Mouse (Mus musculus): ENCODE data around the gene Dpy19l1. TPM values are rescaled to one million over a fixed set of nuclear protein-coding genes. Genes with fewer than 3 reads are reported as not detected.
A peak's percentile ranks its signal among the peaks of the same experiment; 100 is the strongest.

Gene Dpy19l1
- polyA plus RNA-seq (2015; fragmentation: Nextera tagmentation; extraction: Ambion mirVana): 5.2 and 8.0 TPM in 2 replicates

- DNase-seq (ENCODE audit: low spot score): peak; percentile 88
Measured at GRCm38 (mm10) chr9:24503067-24503857, at the start of gene Dpy19l1. Dpy19l1 (minus strand) TSS chr9:24503140.

- no peak for DNase-seq (ENCODE audit: low spot score)
Measured at GRCm38 (mm10) chr9:24538159-24538558, 35.2 kb upstream of the Dpy19l1 start.

DNA sequence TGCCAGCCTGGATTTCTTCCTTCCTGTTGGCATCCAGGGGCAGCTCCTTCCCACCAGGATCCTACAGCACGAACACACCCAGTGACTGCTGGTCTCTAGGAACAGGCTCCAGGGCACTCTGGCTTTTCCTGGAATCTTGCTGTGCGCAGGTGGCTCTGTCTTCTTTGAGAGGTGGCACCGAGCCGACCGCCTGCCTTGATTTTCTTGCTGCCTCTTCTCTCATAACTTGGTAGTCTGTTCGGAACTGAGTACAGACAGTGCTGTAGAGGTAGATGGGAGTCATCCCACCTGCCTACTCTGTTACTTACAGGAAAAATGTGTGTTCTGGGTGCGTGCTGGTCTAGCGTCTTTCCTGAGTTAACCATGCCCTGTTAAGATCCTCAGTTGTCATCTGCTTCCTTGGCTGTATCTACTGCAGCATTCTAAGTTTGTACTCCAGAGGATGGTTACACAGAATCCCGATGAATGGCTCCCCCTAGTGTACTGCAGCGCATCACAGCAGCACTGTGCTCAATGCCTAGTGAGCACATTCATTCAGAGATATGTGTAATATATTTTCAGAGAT lies 13.7 kb upstream of the Dpy19l1 start:
- peak; percentile 40 for DNase-seq (ENCODE audit: low spot score)

DNA sequence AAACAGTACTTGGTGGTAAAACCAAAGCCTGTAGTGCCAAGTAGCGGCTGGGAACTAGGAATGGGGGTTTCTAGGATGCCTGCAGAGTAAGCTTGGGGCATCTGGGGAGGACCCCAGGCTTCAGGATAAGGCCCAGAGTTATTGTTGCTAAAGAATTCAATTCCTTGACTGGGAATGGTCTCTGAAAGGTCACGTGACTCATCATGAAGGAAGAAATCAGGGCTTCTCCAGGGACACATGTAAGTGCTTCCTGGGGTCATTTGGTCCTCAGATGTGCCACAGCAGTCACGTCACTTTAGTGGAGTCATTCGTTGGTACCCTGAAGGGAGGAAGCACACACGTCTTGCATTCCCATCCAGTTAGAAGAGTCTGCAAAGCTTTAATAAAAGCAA lies 11.1 kb upstream of the Dpy19l1 start:
- no peak for DNase-seq (ENCODE audit: low spot score)

DNA sequence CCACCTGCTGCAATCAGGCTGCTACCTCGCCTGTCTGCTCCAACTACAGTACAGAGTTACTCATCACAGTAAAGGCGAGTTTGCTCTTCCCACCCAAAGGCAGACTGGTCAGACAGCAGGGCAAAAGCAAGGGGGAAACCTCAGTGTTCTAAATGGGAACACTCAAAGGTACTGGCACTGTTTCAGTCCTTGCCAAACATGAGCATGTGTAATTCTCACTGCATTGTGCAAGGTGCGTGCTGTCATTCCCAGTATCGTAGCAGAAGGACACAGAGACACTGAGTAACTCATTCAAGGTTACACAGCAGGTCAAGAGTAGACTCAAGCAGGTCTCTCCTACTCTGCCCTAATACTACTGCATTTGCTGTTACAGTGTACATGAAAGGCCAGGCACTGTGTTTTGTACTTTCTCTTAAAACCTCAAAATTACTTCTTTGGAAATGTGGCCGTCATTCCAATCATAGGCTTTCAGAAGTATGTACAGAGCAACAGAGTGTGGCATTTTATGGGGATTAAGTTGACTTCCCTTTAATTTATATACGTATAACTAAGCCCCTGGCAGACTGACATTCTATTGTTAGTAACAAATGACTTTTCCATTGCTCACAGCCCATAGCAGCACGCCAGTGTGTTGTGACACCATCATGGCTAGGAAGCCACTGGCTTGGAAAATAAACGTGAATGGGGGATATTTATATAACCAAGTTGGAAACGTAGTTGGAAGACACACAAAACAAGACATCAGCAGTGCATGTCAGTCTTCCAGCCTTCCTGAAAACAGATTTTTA lies 10.5 kb upstream of the Dpy19l1 start:
- DNase-seq (ENCODE audit: low spot score): no peak

GRCm38 (mm10) chr9:24512121-24512539 lies 9.2 kb upstream of the Dpy19l1 start:
- no peak for DNase-seq (ENCODE audit: low spot score)

DNA sequence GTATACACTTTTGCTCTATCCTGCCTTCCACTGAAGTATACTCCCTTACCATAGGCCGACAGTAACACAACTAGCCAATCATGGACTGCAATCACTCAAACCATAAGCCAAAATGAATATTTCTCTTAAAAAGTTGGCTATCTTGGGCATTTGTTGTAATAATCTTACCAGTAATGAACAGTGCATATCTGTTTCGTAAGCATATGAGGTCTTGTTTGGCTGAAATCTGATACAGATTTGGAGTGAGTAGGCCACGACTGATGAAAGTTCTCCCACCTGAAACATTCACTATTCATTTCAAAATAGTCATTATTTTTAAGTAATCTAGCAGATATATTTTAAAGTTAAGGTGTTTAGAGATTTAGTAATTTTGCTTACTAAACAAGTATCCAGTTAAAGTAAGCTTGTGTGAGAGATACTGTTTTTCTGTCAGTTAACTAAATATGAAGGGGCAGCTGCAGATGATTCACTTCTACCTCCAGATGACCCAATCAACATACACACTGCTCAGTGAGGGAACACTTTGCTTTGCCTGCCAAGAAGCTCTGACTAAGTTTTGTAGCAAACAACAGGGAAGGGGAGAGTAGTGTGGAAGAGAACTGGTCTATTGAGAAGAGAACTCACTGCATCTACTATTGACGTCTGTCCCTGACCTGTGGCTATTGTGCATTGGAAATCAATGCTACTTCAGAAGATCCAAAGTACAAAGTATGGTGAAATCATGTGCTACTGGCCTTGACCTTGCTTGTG lies 8.6 kb upstream of the Dpy19l1 start:
- DNase-seq (ENCODE audit: low spot score): no peak

GRCm38 (mm10) chr9:24508880-24509279 lies 5.9 kb upstream of the Dpy19l1 start:
- no peak for DNase-seq (ENCODE audit: low spot score)

GRCm38 (mm10) chr9:24506510-24506909 lies 3.6 kb upstream of the Dpy19l1 start:
- DNase-seq (ENCODE audit: low spot score): no peak

DNA sequence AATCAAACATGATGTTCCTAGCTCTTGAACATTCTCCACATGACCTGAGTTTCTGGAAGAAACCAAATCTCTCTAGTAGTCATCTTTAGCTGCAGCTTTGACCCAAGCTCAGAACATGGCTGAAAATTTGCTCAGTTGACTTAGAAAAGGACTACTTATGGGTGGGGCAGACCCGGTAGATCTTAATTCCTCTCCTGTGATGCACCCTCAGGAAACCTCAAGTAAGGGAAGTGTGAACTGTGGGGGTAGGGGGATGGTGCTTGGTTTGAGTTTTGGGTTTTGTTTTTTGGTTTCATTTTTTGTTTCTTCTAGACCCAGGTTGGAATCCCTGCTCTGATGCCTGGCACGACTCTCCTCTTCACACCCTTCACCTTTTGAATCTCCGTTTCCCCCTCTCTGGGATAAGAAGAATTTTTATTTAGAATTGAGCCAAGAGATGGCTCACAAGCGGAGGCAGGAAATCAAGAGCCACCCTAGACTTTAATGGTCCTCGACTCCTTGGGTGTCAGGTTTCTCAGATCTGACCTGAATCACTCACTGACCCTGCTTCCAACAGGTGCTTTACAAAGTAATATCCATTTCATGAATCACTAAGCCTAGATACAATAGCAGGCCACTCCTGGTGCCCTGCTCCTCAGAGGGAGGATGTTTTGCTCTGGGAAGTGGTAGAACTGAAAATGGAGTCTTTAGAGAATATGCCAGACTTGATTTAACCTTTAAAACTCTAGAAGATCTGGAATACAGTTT lies 2.2 kb upstream of the Dpy19l1 start:
- DNase-seq (ENCODE audit: low spot score): peak; percentile 17

GRCm38 (mm10) chr9:24504381-24504780 lies 1.4 kb upstream of the Dpy19l1 start:
- DNase-seq (ENCODE audit: low spot score): no peak

GRCm38 (mm10) chr9:24503858-24504219 lies 899 bp upstream of the Dpy19l1 start:
- peak; percentile 9 for DNase-seq (ENCODE audit: low spot score)

- peak; percentile 40 for DNase-seq (ENCODE audit: low spot score)
Measured at GRCm38 (mm10) chr9:24502571-24503004, 352 bp downstream of the Dpy19l1 start.

GRCm38 (mm10) chr9:24501618-24502017 lies 1.3 kb downstream of the Dpy19l1 start:
- no peak for DNase-seq (ENCODE audit: low spot score)

DNA sequence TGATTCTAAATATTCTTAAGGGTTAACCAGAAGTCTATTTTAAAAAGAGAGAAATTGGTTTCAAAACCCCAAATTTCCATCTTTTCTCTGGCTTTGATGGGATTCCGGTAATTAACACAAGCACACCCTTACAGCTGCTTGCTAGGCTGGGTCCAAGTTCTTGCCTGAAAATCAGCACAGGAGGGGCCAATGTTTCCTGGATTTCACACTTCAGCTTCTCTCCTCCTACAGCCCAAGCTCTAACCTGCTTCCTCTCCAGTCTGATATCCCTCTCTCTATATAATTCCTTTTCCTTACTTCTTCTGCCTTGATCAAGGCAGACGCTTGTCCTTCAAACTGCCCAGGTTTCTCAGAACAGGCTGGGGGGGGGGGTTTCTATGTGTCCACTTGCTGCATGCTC lies 6.7 kb downstream of the Dpy19l1 start:
- DNase-seq (ENCODE audit: low spot score): no peak

GRCm38 (mm10) chr9:24490516-24490915 lies 12.4 kb downstream of the Dpy19l1 start:
- DNase-seq (ENCODE audit: low spot score): no peak

GRCm38 (mm10) chr9:24488425-24489104 lies 14.4 kb downstream of the Dpy19l1 start:
- no peak for DNase-seq (ENCODE audit: low spot score)

DNA sequence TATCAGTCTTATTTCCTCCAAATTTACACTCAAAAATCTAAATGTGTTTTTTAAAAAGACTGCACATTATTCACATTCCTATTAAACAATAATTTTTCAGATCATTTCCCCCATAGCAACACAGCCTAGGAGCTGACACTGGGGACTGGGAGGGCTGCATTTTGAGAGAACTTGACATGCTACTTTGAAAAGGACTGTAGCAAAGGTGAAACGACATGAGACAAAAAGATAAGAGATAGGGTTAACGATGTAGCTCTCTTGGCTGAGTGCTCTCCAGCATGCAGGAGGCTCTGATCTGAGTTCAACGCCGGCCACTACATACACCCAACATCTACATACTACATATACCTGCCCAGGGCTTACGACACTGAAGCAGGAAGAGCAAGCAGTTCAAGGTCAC lies 20.6 kb downstream of the Dpy19l1 start:
- no peak for DNase-seq (ENCODE audit: low spot score)

DNA sequence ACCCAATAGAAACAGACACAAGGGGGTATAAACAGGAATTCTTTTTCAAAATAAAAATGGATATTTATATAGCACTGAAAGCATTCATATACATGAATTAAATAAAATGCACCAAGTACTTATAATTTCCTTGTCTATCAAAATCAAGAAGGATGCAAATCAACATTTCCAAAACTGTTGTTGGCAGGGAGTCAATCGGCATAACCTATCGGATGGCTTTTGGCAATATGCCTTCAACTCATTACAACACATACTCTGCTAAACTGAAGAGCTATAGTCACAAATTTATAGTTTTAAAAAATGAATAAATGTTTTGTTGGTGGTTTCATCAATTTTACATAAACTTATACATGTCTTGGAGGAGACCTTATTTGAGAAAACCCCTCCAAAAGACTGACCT lies 25.7 kb downstream of the Dpy19l1 start:
- DNase-seq (ENCODE audit: low spot score): no peak

DNA sequence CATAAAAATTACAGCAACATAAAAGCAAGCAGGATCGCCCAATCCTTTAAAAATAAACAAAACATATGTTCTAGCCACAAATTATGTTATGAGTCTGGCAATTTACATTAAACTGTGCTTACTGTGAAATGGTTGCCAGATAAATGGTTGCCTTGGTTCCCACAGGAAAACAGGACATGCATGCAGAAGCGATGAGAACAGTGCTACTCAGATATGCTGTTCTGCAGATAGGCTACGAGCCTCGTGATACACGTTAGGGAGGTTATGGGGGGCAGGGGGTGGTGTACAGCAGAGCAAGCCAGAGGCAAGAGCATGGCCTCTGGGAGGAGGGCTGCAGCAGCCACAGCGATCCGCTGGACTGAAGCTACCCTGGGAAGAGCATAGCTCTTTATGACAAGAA lies 29.1 kb downstream of the Dpy19l1 start:
- no peak for DNase-seq (ENCODE audit: low spot score)
